Mouse (Mus musculus): ENCODE results near the gene Abcf2. TPM values are rescaled to one million over a fixed set of nuclear protein-coding genes. Genes with fewer than 3 reads are reported as not detected.

The Abcf2 gene
- polyA plus RNA-seq, 1 experiment from 2014 or later: 83.8 TPM

- peaks cover 42% of the 10 kb centered on the region for H3K27me3 ChIP-seq (replicated peaks)
- 22% methylated on average over 24 of the region's 24 CpGs for WGBS
These were observed 47.1 kb downstream of the Abcf2 start for GRCm38 (mm10) chr5:24530042-24530689.

DNA sequence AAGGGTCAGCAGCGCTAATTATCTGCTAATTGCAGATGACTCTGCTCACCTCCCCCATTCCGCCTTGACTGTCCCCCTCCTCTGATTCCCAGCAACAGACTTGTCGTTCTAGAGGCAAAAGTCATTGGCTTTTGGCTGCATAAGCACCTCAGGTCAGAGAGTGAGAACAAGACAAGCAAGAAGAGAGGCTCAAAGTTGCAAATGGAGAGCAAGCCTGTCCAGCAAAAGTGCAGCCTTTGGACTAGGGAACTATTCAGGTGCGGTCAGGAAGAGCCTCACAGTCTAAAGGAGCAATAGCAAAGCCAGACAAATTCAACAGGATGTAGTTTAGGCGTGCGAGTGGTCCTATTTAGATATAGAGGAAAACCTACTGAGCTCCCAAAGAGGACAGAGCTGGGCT lies 49.5 kb downstream of the Abcf2 start:
- H3K4me3 ChIP-seq: no peak overlapping the region
- H3K9me3 ChIP-seq: no peaks in the 10 kb centered on the region
- H3K27me3 ChIP-seq (replicated peaks): peaks cover 64% of the 10 kb centered on the region
- no peak overlapping the region for H3K9ac ChIP-seq
- no peak for ATAC-seq (replicated peaks)
- no peak overlapping the region for H3K27ac ChIP-seq
- peaks cover 17% of the 10 kb centered on the region for H3K4me1 ChIP-seq
- no peak overlapping the region for H3K4me2 ChIP-seq
- 19% methylated on average over 6 of the region's 6 CpGs for WGBS
- no peaks in the 10 kb centered on the region for H3K36me3 ChIP-seq (replicated peaks)

More at GRCm38 (mm10) chr5:24530042-24530689, 47.1 kb downstream of the Abcf2 start:
- Histone ChIP-seq H3K4me1 (peaks cover 17% of the 10 kb centered on the region), H3K36me3 (replicated peaks) (no peaks in the 10 kb centered on the region), H3K27ac (no peak overlapping the region), H3K4me3 (no peak overlapping the region), H3K4me2 (no peak overlapping the region), H3K9me3 (no peaks in the 10 kb centered on the region), H3K9ac (no peak overlapping the region)
- peak; percentile 72 for ATAC-seq (replicated peaks)

DNA sequence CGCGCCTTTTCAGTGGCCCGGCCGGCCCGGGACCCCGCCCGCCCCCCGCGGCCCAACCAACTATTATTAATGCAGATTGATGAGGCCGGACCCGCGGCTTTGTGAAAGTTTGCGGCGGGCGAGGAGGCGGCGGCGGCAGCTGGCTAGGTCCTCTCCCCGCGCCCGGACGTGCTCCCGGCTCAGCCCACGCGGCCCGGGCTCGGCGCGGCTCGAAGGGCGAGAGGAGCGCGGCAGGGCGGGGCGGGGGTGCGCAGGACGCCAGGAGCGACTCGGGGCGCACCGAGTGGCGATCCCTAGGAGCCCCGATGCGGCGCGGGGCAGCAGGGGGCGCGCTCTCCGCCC lies 50.4 kb downstream of the Abcf2 start, which contains the start of gene Gbx1:
Gbx1 (minus strand) TSS at position 314 of the 342 bp plus-strand sequence.
- peak within 1 kb of the TSS; percentile 41 for H3K4me3 ChIP-seq
- ATAC-seq (replicated peaks): no peak
- H3K27me3 ChIP-seq (replicated peaks): peaks cover 73% of the 10 kb centered on the region
- peak within 1 kb of the TSS; percentile 96 for H3K4me2 ChIP-seq
- H3K27ac ChIP-seq: no peak within 1 kb of the TSS
- no peaks in the 10 kb centered on the region for H3K9me3 ChIP-seq
- H3K9ac ChIP-seq: peak within 1 kb of the TSS; percentile 44
- H3K36me3 ChIP-seq (replicated peaks): no peaks in the 10 kb centered on the region
- H3K4me1 ChIP-seq: peaks cover 17% of the 10 kb centered on the region
- WGBS: 0% methylated on average over 40 of the region's 49 CpGs

- no peaks in the 10 kb centered on the region for H3K9me3 ChIP-seq
- no peak overlapping the region for H3K27ac ChIP-seq
- peaks cover 17% of the 10 kb centered on the region for H3K4me1 ChIP-seq
- ATAC-seq (replicated peaks): peak; percentile 32; the same call in 1 of the 2 replicates
- 1% methylated on average over 91 of the region's 109 CpGs for WGBS
- H3K4me3 ChIP-seq: peak overlapping the region; percentile 41
- H3K4me2 ChIP-seq: peak overlapping the region; percentile 96
- no peaks in the 10 kb centered on the region for H3K36me3 ChIP-seq (replicated peaks)
- H3K9ac ChIP-seq: peak overlapping the region; percentile 44
- peaks cover 75% of the 10 kb centered on the region for H3K27me3 ChIP-seq (replicated peaks)
These were observed 50.9 kb downstream of the Abcf2 start for GRCm38 (mm10) chr5:24526190-24526888.

GRCm38 (mm10) chr5:24525360-24526189 lies 51.7 kb downstream of the Abcf2 start:
- 3% methylated on average over 34 of the region's 34 CpGs for WGBS
- no peaks in the 10 kb centered on the region for H3K9me3 ChIP-seq
- no peak overlapping the region for H3K27ac ChIP-seq
- peak overlapping the region; percentile 41 for H3K4me3 ChIP-seq
- H3K27me3 ChIP-seq (replicated peaks): peaks cover 75% of the 10 kb centered on the region
- peak overlapping the region; percentile 44 for H3K9ac ChIP-seq
- H3K4me1 ChIP-seq: peaks cover 17% of the 10 kb centered on the region
- H3K36me3 ChIP-seq (replicated peaks): no peaks in the 10 kb centered on the region
- peak overlapping the region; percentile 96 for H3K4me2 ChIP-seq
- no peak for ATAC-seq (replicated peaks)

DNA sequence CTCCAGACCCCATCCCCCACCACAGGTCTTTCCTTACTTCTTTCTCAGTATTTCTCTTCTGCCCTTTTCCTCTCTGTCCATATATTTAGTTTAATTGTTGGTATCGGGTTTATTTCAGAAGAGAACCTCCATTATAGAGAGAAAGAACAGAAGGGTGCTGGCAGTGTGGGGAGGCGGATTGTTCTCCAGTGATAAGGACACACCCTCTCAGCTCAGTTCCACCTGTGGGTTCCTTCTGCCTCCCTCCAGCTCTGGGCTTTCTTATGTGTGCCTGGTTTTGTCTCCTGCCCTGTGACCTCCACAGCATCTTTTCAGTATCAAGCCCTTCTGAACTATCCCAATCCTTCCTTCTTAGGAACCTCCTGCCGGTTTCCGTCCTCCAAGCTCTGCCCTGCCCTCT lies 52.7 kb downstream of the Abcf2 start:
- H3K27ac ChIP-seq: no peak overlapping the region
- 8% methylated on average over 4 of the region's 4 CpGs for whole genome bisulfite sequencing
- no peaks in the 10 kb centered on the region for H3K36me3 ChIP-seq (replicated peaks)
- peaks cover 71% of the 10 kb centered on the region for H3K27me3 ChIP-seq (replicated peaks)
- ATAC-seq (replicated peaks): no peak
- H3K4me2 ChIP-seq: no peak overlapping the region
- H3K9ac ChIP-seq: no peak overlapping the region
- no peaks in the 10 kb centered on the region for H3K9me3 ChIP-seq
- no peak overlapping the region for H3K4me3 ChIP-seq
- peaks cover 17% of the 10 kb centered on the region for H3K4me1 ChIP-seq

GRCm38 (mm10) chr5:24523806-24524205 lies 53.5 kb downstream of the Abcf2 start:
- H3K4me3 ChIP-seq: no peak overlapping the region

DNA sequence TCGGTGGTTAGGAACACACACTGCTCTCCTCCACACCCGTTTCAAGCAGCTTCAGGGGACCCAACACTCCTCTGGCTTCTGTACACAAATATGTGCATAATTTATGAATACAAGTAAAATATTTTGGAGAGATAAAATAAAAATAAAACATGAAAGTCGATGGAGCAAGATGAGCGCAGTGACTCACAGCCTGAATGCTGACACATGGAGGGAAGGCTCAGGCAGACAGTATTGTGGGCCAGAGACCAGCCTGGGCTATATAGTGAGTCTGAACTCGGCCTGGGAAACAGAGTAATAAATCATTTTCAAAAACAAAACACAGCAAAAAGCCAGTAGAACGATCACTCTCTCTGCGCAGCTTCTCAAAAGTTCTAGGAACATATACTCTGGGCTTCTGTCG lies 55.9 kb downstream of the Abcf2 start:
- no peak overlapping the region for H3K4me2 ChIP-seq
- no peaks in the 10 kb centered on the region for H3K9me3 ChIP-seq
- no peak for ATAC-seq (replicated peaks)
- no peaks in the 10 kb centered on the region for H3K36me3 ChIP-seq (replicated peaks)
- no peak overlapping the region for H3K27ac ChIP-seq
- peaks cover 44% of the 10 kb centered on the region for H3K27me3 ChIP-seq (replicated peaks)
- H3K4me1 ChIP-seq: peaks cover 8% of the 10 kb centered on the region
- H3K4me3 ChIP-seq: no peak overlapping the region
- H3K9ac ChIP-seq: no peak overlapping the region
- WGBS: 66% methylated on average over 8 of the region's 8 CpGs

More at GRCm38 (mm10) chr5:24523806-24524205, 53.5 kb downstream of the Abcf2 start:
- Histone ChIP-seq H3K4me2 (no peak overlapping the region), H3K27ac (no peak overlapping the region), H3K9me3 (no peaks in the 10 kb centered on the region), H3K27me3 (replicated peaks) (peaks cover 64% of the 10 kb centered on the region), H3K4me1 (peaks cover 17% of the 10 kb centered on the region), H3K9ac (no peak overlapping the region), H3K36me3 (replicated peaks) (no peaks in the 10 kb centered on the region)
- WGBS: 38% methylated on average over 8 of the region's 8 CpGs
- ATAC-seq (replicated peaks): no peak

MicroRNAs encoded within 50 kb of the gene (microRNA counts, 519-probe panel; counts per million panel counts)
- microRNA mmu-miR-671-3p: 1,866 counts per million, percentile 13 among the panel's probes with 10 or more counts
- microRNA mmu-miR-671-5p: not detected

Small RNA genes lying within 50 kb of the gene (microRNA-seq; reads per million reads assigned to microRNA genes)
- 381 reads per million, percentile 68 among the genes with 10 or more reads in this experiment for gene Mir671

Other genes starting within 250 kb of the Abcf2 start
- gene Kcnh2, start 225.9 kb downstream of the Abcf2 start, polyA plus RNA-seq (2015; fragmentation: Nextera tagmentation; extraction: Ambion mirVana): 11.8 and 13.9 TPM in 2 replicates
- gene Nos3, start 212.7 kb downstream of the Abcf2 start, polyA plus RNA-seq (2015; fragmentation: Nextera tagmentation; extraction: Ambion mirVana): 10.9 and 11.9 TPM in 2 replicates
- 2.3 and 2.9 TPM in 2 replicates for gene Atg9b, start 185.3 kb downstream of the Abcf2 start, polyA plus RNA-seq (2015; fragmentation: Nextera tagmentation; extraction: Ambion mirVana)
- gene Abcb8, start 183.8 kb downstream of the Abcf2 start, polyA plus RNA-seq (2015; fragmentation: Nextera tagmentation; extraction: Ambion mirVana): 57.1 and 60.0 TPM in 2 replicates
- gene Asic3, start 164.1 kb downstream of the Abcf2 start, polyA plus RNA-seq (2015; fragmentation: Nextera tagmentation; extraction: Ambion mirVana): 0.20 and 0.35 TPM in 2 replicates
- gene Cdk5, start 153.9 kb downstream of the Abcf2 start, polyA plus RNA-seq (2015; fragmentation: Nextera tagmentation; extraction: Ambion mirVana): 120 and 121 TPM in 2 replicates
- gene Slc4a2, start 153.6 kb downstream of the Abcf2 start, polyA plus RNA-seq (2015; fragmentation: Nextera tagmentation; extraction: Ambion mirVana): 23.1 and 26.1 TPM in 2 replicates
- 96.6 and 104 TPM in 2 replicates for gene Fastk, start 132.2 kb downstream of the Abcf2 start, polyA plus RNA-seq (2015; fragmentation: Nextera tagmentation; extraction: Ambion mirVana)
- gene Tmub1, start 129.6 kb downstream of the Abcf2 start, polyA plus RNA-seq (2015; fragmentation: Nextera tagmentation; extraction: Ambion mirVana): 62.9 and 63.7 TPM in 2 replicates
- gene Agap3, start 125.3 kb downstream of the Abcf2 start, polyA plus RNA-seq (2015; fragmentation: Nextera tagmentation; extraction: Ambion mirVana): 122 and 124 TPM in 2 replicates
- gene Gbx1, start 50.3 kb downstream of the Abcf2 start, polyA plus RNA-seq (2015; fragmentation: Nextera tagmentation; extraction: Ambion mirVana): 0.29 and 0.44 TPM in 2 replicates
- gene Asb10, start 36.5 kb downstream of the Abcf2 start, polyA plus RNA-seq (2015; fragmentation: Nextera tagmentation; extraction: Ambion mirVana): 0.06 and 0.11 TPM in 2 replicates
- 0.06 TPM in 1 of 2 replicates, not detected in the other for gene 4931409K22Rik, start 20.7 kb downstream of the Abcf2 start, polyA plus RNA-seq (2015; fragmentation: Nextera tagmentation; extraction: Ambion mirVana)
- 22.1 and 23.0 TPM in 2 replicates for gene Chpf2, start 9.3 kb upstream of the Abcf2 start, polyA plus RNA-seq (2015; fragmentation: Nextera tagmentation; extraction: Ambion mirVana)
- 182 and 186 TPM in 2 replicates for gene Smarcd3, start 46.9 kb upstream of the Abcf2 start, polyA plus RNA-seq (2015; fragmentation: Nextera tagmentation; extraction: Ambion mirVana)
- gene Nub1, start 108.1 kb upstream of the Abcf2 start, polyA plus RNA-seq (2015; fragmentation: Nextera tagmentation; extraction: Ambion mirVana): 47.5 and 48.7 TPM in 2 replicates
- 6.7 and 8.6 TPM in 2 replicates for gene Wdr86, start 153.3 kb upstream of the Abcf2 start, polyA plus RNA-seq (2015; fragmentation: Nextera tagmentation; extraction: Ambion mirVana)
- gene Crygn, start 180.5 kb upstream of the Abcf2 start, polyA plus RNA-seq (2015; fragmentation: Nextera tagmentation; extraction: Ambion mirVana): 1.7 and 2.5 TPM in 2 replicates

Measured in midbrain, embryonic 15.5 days (tissue).